Mouse (Mus musculus) CH12.LX (cell line): ENCODE data around the gene Dab1. TPM values are rescaled to one million over a fixed set of nuclear protein-coding genes. Genes with fewer than 3 reads are reported as not detected.

Experiments used
- DNase-seq: peaks from one replicate; pipeline ENCODE4 v3.0.0-alpha.2; 2013; ENCODE audit errors: extremely low read depth
- H3K27ac ChIP-seq: 2 replicates; pipeline ENCODE4 v1.5.1; 2012; ENCODE audit warnings: low read depth, mild to moderate bottlenecking, control low read depth, moderate library complexity; ENCODE audit not compliant: insufficient read depth
- H3K27me3 ChIP-seq: replicated peaks from 2 replicates; pipeline ENCODE3; 2012; ENCODE audit warnings: inconsistent platforms
- H3K36me3 ChIP-seq, 2 experiments: replicated peaks in 1 of 2; 2 replicates each; pipeline versions ENCODE3 to v1.6.1; 2012; ENCODE audit warnings: inconsistent platforms in 1 of 2, low read length in 1 of 2, mild to moderate bottlenecking in 1 of 2, mixed read lengths in 1 of 2, moderate library complexity in 1 of 2; ENCODE audit not compliant: control insufficient read depth in 1 of 2, insufficient read depth in 1 of 2
- H3K4me1 ChIP-seq, 2 experiments: 2 replicates each; pipeline ENCODE4 v1.6.1; 2012; ENCODE audit warnings: inconsistent platforms in 1 of 2, moderate library complexity in 1 of 2; ENCODE audit not compliant: insufficient read depth in 2 of 2, control insufficient read depth in 1 of 2
- H3K4me2 ChIP-seq: 2 replicates; pipeline ENCODE4 v1.6.1; 2012; ENCODE audit warnings: low read depth, mild to moderate bottlenecking, control low read depth; ENCODE audit not compliant: poor library complexity, insufficient read depth, severe bottlenecking
- H3K4me3 ChIP-seq, 3 experiments: fragments of 150-350 bp in 1 of 3; sonication (generic) in 1 of 3; replicated peaks in 1 of 3; 2 replicates each; pipeline versions ENCODE3 to v1.5.1; 2011 to 2012; ENCODE audit warnings: low read depth in 2 of 3, low read length in 2 of 3, mild to moderate bottlenecking in 2 of 3, moderate library complexity in 2 of 3, control low read depth in 1 of 3, improper control_type of control experiment in 1 of 3, inconsistent platforms in 1 of 3, mixed read lengths in 1 of 3; ENCODE audit not compliant: poor library complexity in 1 of 3
- H3K79me2 ChIP-seq: replicated peaks from 2 replicates; pipeline ENCODE4 v1.6.1; 2012; ENCODE audit warnings: mild to moderate bottlenecking, moderate library complexity; ENCODE audit not compliant: control insufficient read depth, poor library complexity, insufficient read depth, severe bottlenecking; ENCODE audit errors: extremely low read depth
- H3K9ac ChIP-seq: 2 replicates; pipeline ENCODE4 v1.6.1; 2012; ENCODE audit warnings: low read depth, mild to moderate bottlenecking, control low read depth, moderate library complexity; ENCODE audit not compliant: insufficient read depth
- H3K9me3 ChIP-seq: replicated peaks from 2 replicates; pipeline ENCODE3; 2012; ENCODE audit warnings: low read length, inconsistent platforms, mixed read lengths
- CHD1 ChIP-seq: IDR thresholded peaks from 2 replicates; pipeline ENCODE4 v1.6.1; 2012; ENCODE audit warnings: low read depth, low read length, improper control_type of control experiment, inconsistent platforms
- IRF4 ChIP-seq: IDR thresholded peaks from 2 replicates; pipeline ENCODE4 v1.6.1; 2014; ENCODE audit warnings: low read depth, mild to moderate bottlenecking, inconsistent platforms, low read length, improper control_type of control experiment
- JUN ChIP-seq: IDR thresholded peaks from 2 replicates; pipeline ENCODE4 v1.6.1; 2011; ENCODE audit warnings: low read depth, mild to moderate bottlenecking, low read length, improper control_type of control experiment, moderate library complexity; ENCODE audit not compliant: insufficient read depth
- KAT2A ChIP-seq: IDR thresholded peaks from 2 replicates; pipeline ENCODE4 v1.6.1; 2012; ENCODE audit warnings: low read length, improper control_type of control experiment, inconsistent platforms; ENCODE audit not compliant: insufficient replicate concordance
- MAZ ChIP-seq: IDR thresholded peaks from 2 replicates; pipeline ENCODE4 v1.6.1; 2012; ENCODE audit warnings: low read depth, mild to moderate bottlenecking, inconsistent platforms, low read length, improper control_type of control experiment, moderate library complexity
- MEF2A ChIP-seq: IDR thresholded peaks from 2 replicates; pipeline ENCODE4 v1.6.1; 2014; ENCODE audit warnings: low read depth, mild to moderate bottlenecking, inconsistent platforms, low read length, improper control_type of control experiment, borderline replicate concordance
- MXI1 ChIP-seq: IDR thresholded peaks from 2 replicates; pipeline ENCODE4 v1.6.1; 2011; ENCODE audit warnings: mild to moderate bottlenecking, low read depth, low read length, improper control_type of control experiment
- MYC ChIP-seq: IDR thresholded peaks from 2 replicates; pipeline ENCODE4 v1.6.1; 2011; ENCODE audit warnings: low read depth, mild to moderate bottlenecking, improper control_type of control experiment, low read length
- POLR2A ChIP-seq: IDR thresholded peaks from 2 replicates; pipeline ENCODE4 v1.6.1; 2011; ENCODE audit warnings: low read depth, mild to moderate bottlenecking, improper control_type of control experiment, low read length
- TCF12 ChIP-seq: IDR thresholded peaks from 2 replicates; pipeline ENCODE4 v1.6.1; 2014; ENCODE audit warnings: low read depth, mild to moderate bottlenecking, inconsistent platforms, low read length, improper control_type of control experiment
- UBTF ChIP-seq: IDR thresholded peaks from 2 replicates; pipeline ENCODE4 v1.6.1; 2012; ENCODE audit warnings: low read depth, mild to moderate bottlenecking, inconsistent platforms, low read length, improper control_type of control experiment, moderate library complexity
- USF2 ChIP-seq: conservative IDR thresholded peaks from 2 replicates; pipeline ENCODE4 v1.6.1; 2011; ENCODE audit warnings: low read depth, low read length, improper control_type of control experiment
- dilution Hi-C: fragments of 300-500 bp; cut with MboI; formaldehyde crosslinking; loops from 2 replicates; pipeline ENCODE4 v1.14.3; 2020; ENCODE audit warnings: low sequenced_read_pairs; ENCODE audit not compliant: extremely low pct_unique_long_range_greater_than_20kb, extremely low pct_ligation_motif_present
- in situ Hi-C: fragments of 300-500 bp; cut with MboI; formaldehyde crosslinking; loops from 3 replicates; pipeline ENCODE4 v1.14.3; 2019; ENCODE audit warnings: low sequenced_read_pairs, low pct_ligation_motif_present, low pct_unique_long_range_greater_than_20kb, mixed read lengths
- polyA plus RNA-seq: library from polyadenylated mRNA; unstranded; fragments of >175 nt; gene quantifications from 2 replicates; pipeline ENCODE4 v1.2.1, GENCODE M21; 2012; ENCODE audit warnings: low read depth; ENCODE audit not compliant: insufficient read length
- total RNA-seq, 2 experiments: library from RNA; depleted of rRNA; stranded (reverse); fragments of 300-350 nt in 1 of 2; fragments of >200 nt in 1 of 2; gene quantifications; 2 replicates each; pipeline ENCODE4 v1.2.3; 2012 to 2014

The Dab1 gene
- total and polyA plus RNA-seq, 3 experiments, result not detected

- H3K36me3 ChIP-seq, result no peaks in the 10 kb centered on the region
- no peak overlapping the region for H3K4me2 ChIP-seq
- DNase-seq, result no peak
- no peak overlapping the region for H3K4me3 ChIP-seq
- H3K79me2 ChIP-seq, result no peaks in the 10 kb centered on the region
- TF ChIP-seq MEF2A (no peak), JUN (no peak), USF2 (no peak), IRF4 (no peak)
- in situ Hi-C loops (no loop called here), dilution Hi-C loops (no loop called here)
- no peaks in the 10 kb centered on the region for H3K4me1 ChIP-seq
- H3K27ac ChIP-seq, result no peak overlapping the region
- H3K9me3 ChIP-seq, result peaks cover 31% of the 10 kb centered on the region
- H3K9ac ChIP-seq, result no peak overlapping the region
- no peaks in the 10 kb centered on the region for H3K27me3 ChIP-seq
Measured at GRCm38 (mm10) chr4:104550581-104551205, 931.5 kb downstream of the Dab1 start.

- H3K27me3 ChIP-seq, result no peaks in the 10 kb centered on the region
- H3K4me2 ChIP-seq, result no peak overlapping the region
- dilution Hi-C loops (no loop called here), in situ Hi-C loops (no loop called here)
- H3K9me3 ChIP-seq, result peaks cover 35% of the 10 kb centered on the region
- no peak overlapping the region for H3K4me3 ChIP-seq
- H3K27ac ChIP-seq, result no peak overlapping the region
- H3K9ac ChIP-seq, result no peak overlapping the region
- no peaks in the 10 kb centered on the region for H3K4me1 ChIP-seq
- no peaks in the 10 kb centered on the region for H3K79me2 ChIP-seq
- DNase-seq, result no peak
- no peak for TF ChIP-seq CHD1
- TF ChIP-seq, all 38 proteins: peak for 0
- H3K36me3 ChIP-seq, result no peaks in the 10 kb centered on the region
Measured at GRCm38 (mm10) chr4:104551390-104552070, 932.4 kb downstream of the Dab1 start.

- in situ Hi-C loops (no loop called here), dilution Hi-C loops (no loop called here)
- Histone ChIP-seq H3K27ac (no peak overlapping the region), H3K4me2 (no peak overlapping the region), H3K9ac (no peak overlapping the region), H3K27me3 (no peaks in the 10 kb centered on the region), H3K79me2 (no peaks in the 10 kb centered on the region), H3K4me1 (no peaks in the 10 kb centered on the region), H3K4me3 (no peak overlapping the region), H3K36me3 (no peaks in the 10 kb centered on the region), H3K9me3 (peaks cover 26% of the 10 kb centered on the region)
- no peak for DNase-seq
- no peak for TF ChIP-seq MXI1
- TF ChIP-seq MYC, result no peak
- TF ChIP-seq KAT2A, result no peak
- TF ChIP-seq MAZ, result no peak
- no peak for TF ChIP-seq MEF2A
- no peak for TF ChIP-seq TCF12
- TF ChIP-seq UBTF, result no peak
- TF ChIP-seq POLR2A, result no peak
Measured at GRCm38 (mm10) chr4:104555408-104555807, 936.2 kb downstream of the Dab1 start.
